Mouse (Mus musculus) CH12.LX (cell line): ENCODE measurements around the gene B4gat1. TPM values are rescaled to one million over a fixed set of nuclear protein-coding genes. Genes with fewer than 3 reads are reported as not detected.

Experiments
- DNase-seq: peaks from one replicate; pipeline ENCODE4 v3.0.0-alpha.2; 2013; ENCODE audit errors: extremely low read depth
- H3K27ac ChIP-seq: 2 replicates; pipeline ENCODE4 v1.5.1; 2012; ENCODE audit warnings: low read depth, mild to moderate bottlenecking, control low read depth, moderate library complexity; ENCODE audit not compliant: insufficient read depth
- H3K27me3 ChIP-seq: replicated peaks from 2 replicates; pipeline ENCODE3; 2012; ENCODE audit warnings: inconsistent platforms
- H3K36me3 ChIP-seq, 2 experiments: replicated peaks in 1 of 2; 2 replicates each; pipeline versions ENCODE3 to v1.6.1; 2012; ENCODE audit warnings: inconsistent platforms in 1 of 2, low read length in 1 of 2, mild to moderate bottlenecking in 1 of 2, mixed read lengths in 1 of 2, moderate library complexity in 1 of 2; ENCODE audit not compliant: control insufficient read depth in 1 of 2, insufficient read depth in 1 of 2
- H3K4me1 ChIP-seq, 2 experiments: 2 replicates each; pipeline ENCODE4 v1.6.1; 2012; ENCODE audit warnings: inconsistent platforms in 1 of 2, moderate library complexity in 1 of 2; ENCODE audit not compliant: insufficient read depth in 2 of 2, control insufficient read depth in 1 of 2
- H3K4me2 ChIP-seq: 2 replicates; pipeline ENCODE4 v1.6.1; 2012; ENCODE audit warnings: low read depth, mild to moderate bottlenecking, control low read depth; ENCODE audit not compliant: poor library complexity, insufficient read depth, severe bottlenecking
- H3K4me3 ChIP-seq, 3 experiments: fragments of 150-350 bp in 1 of 3; sonication (generic) in 1 of 3; replicated peaks in 1 of 3; 2 replicates each; pipeline versions ENCODE3 to v1.5.1; 2011 to 2012; ENCODE audit warnings: low read depth in 2 of 3, low read length in 2 of 3, mild to moderate bottlenecking in 2 of 3, moderate library complexity in 2 of 3, control low read depth in 1 of 3, improper control_type of control experiment in 1 of 3, inconsistent platforms in 1 of 3, mixed read lengths in 1 of 3; ENCODE audit not compliant: poor library complexity in 1 of 3
- H3K79me2 ChIP-seq: replicated peaks from 2 replicates; pipeline ENCODE4 v1.6.1; 2012; ENCODE audit warnings: mild to moderate bottlenecking, moderate library complexity; ENCODE audit not compliant: control insufficient read depth, poor library complexity, insufficient read depth, severe bottlenecking; ENCODE audit errors: extremely low read depth
- H3K9ac ChIP-seq: 2 replicates; pipeline ENCODE4 v1.6.1; 2012; ENCODE audit warnings: low read depth, mild to moderate bottlenecking, control low read depth, moderate library complexity; ENCODE audit not compliant: insufficient read depth
- H3K9me3 ChIP-seq: replicated peaks from 2 replicates; pipeline ENCODE3; 2012; ENCODE audit warnings: low read length, inconsistent platforms, mixed read lengths
- E2F4 ChIP-seq: IDR thresholded peaks from 2 replicates; pipeline ENCODE4 v1.6.1; 2011; ENCODE audit warnings: low read depth, low read length, improper control_type of control experiment; ENCODE audit not compliant: insufficient replicate concordance
- EP300 ChIP-seq: IDR thresholded peaks from 2 replicates; pipeline ENCODE4 v1.6.1; 2011; ENCODE audit warnings: low read length, improper control_type of control experiment
- JUND ChIP-seq: conservative IDR thresholded peaks from 2 replicates; pipeline ENCODE4 v1.6.1; 2011; ENCODE audit warnings: low read depth, low read length, improper control_type of control experiment
- MAFK ChIP-seq: IDR thresholded peaks from 2 replicates; pipeline ENCODE4 v1.6.1; 2011; ENCODE audit warnings: low read length, improper control_type of control experiment; ENCODE audit not compliant: insufficient replicate concordance
- MAX ChIP-seq: IDR thresholded peaks from 2 replicates; pipeline ENCODE4 v1.6.1; 2011; ENCODE audit warnings: low read length, improper control_type of control experiment
- MEF2A ChIP-seq: IDR thresholded peaks from 2 replicates; pipeline ENCODE4 v1.6.1; 2014; ENCODE audit warnings: low read depth, mild to moderate bottlenecking, inconsistent platforms, low read length, improper control_type of control experiment, borderline replicate concordance
- MYC ChIP-seq: IDR thresholded peaks from 2 replicates; pipeline ENCODE4 v1.6.1; 2011; ENCODE audit warnings: low read depth, mild to moderate bottlenecking, improper control_type of control experiment, low read length
- NELFE ChIP-seq: IDR thresholded peaks from 2 replicates; pipeline ENCODE4 v1.6.1; 2011; ENCODE audit warnings: low read depth, low read length, improper control_type of control experiment
- NRF1 ChIP-seq: IDR thresholded peaks from 2 replicates; pipeline ENCODE4 v1.6.1; 2014; ENCODE audit warnings: low read depth, mild to moderate bottlenecking, inconsistent platforms, low read length, improper control_type of control experiment, moderate library complexity
- PAX5 ChIP-seq: IDR thresholded peaks from 2 replicates; pipeline ENCODE4 v1.6.1; 2012; ENCODE audit warnings: low read length, inconsistent platforms, mixed read lengths
- POLR2A ChIP-seq: IDR thresholded peaks from 2 replicates; pipeline ENCODE4 v1.6.1; 2011; ENCODE audit warnings: low read depth, mild to moderate bottlenecking, improper control_type of control experiment, low read length
- POLR2AphosphoS2 ChIP-seq: IDR thresholded peaks from 2 replicates; pipeline ENCODE4 v1.6.1; 2011; ENCODE audit warnings: low read depth, low read length, improper control_type of control experiment
- SIN3A ChIP-seq: IDR thresholded peaks from 2 replicates; pipeline ENCODE4 v1.6.1; 2012; ENCODE audit warnings: low read length, improper control_type of control experiment, inconsistent platforms
- TBP ChIP-seq: conservative IDR thresholded peaks from 2 replicates; pipeline ENCODE4 v1.6.1; 2011; ENCODE audit warnings: low read depth, low read length, improper control_type of control experiment
- TCF12 ChIP-seq: IDR thresholded peaks from 2 replicates; pipeline ENCODE4 v1.6.1; 2014; ENCODE audit warnings: low read depth, mild to moderate bottlenecking, inconsistent platforms, low read length, improper control_type of control experiment
- UBTF ChIP-seq: IDR thresholded peaks from 2 replicates; pipeline ENCODE4 v1.6.1; 2012; ENCODE audit warnings: low read depth, mild to moderate bottlenecking, inconsistent platforms, low read length, improper control_type of control experiment, moderate library complexity
- USF1 ChIP-seq: IDR thresholded peaks from 2 replicates; pipeline ENCODE4 v1.6.1; 2014; ENCODE audit warnings: low read depth, mild to moderate bottlenecking, inconsistent platforms, low read length, improper control_type of control experiment
- ZC3H11A ChIP-seq: IDR thresholded peaks from 2 replicates; pipeline ENCODE4 v1.6.1; 2012; ENCODE audit warnings: low read depth, mild to moderate bottlenecking, inconsistent platforms, low read length, improper control_type of control experiment
- dilution Hi-C: fragments of 300-500 bp; cut with MboI; formaldehyde crosslinking; loops from 2 replicates; pipeline ENCODE4 v1.14.3; 2020; ENCODE audit warnings: low sequenced_read_pairs; ENCODE audit not compliant: extremely low pct_unique_long_range_greater_than_20kb, extremely low pct_ligation_motif_present
- in situ Hi-C: fragments of 300-500 bp; cut with MboI; formaldehyde crosslinking; loops from 3 replicates; pipeline ENCODE4 v1.14.3; 2019; ENCODE audit warnings: low sequenced_read_pairs, low pct_ligation_motif_present, low pct_unique_long_range_greater_than_20kb, mixed read lengths
- polyA plus RNA-seq: library from polyadenylated mRNA; unstranded; fragments of >175 nt; gene quantifications from 2 replicates; pipeline ENCODE4 v1.2.1, GENCODE M21; 2012; ENCODE audit warnings: low read depth; ENCODE audit not compliant: insufficient read length
- total RNA-seq, 2 experiments: library from RNA; depleted of rRNA; stranded (reverse); fragments of 300-350 nt in 1 of 2; fragments of >200 nt in 1 of 2; gene quantifications; 2 replicates each; pipeline ENCODE4 v1.2.3; 2012 to 2014

B4gat1 gene
- total and polyA plus RNA-seq, 3 experiments = 5.2 to 12.1 (median 6.9) TPM

- no peak overlapping the region for H3K9ac ChIP-seq
- peaks cover 45 to 74% of the 10 kb centered on the region in 2 experiments for H3K36me3 ChIP-seq
- H3K27me3 ChIP-seq = no peaks in the 10 kb centered on the region
- peaks cover 12 to 27% of the 10 kb centered on the region in 2 experiments for H3K4me1 ChIP-seq
- TF ChIP-seq NRF1 (no peak), E2F4 (no peak), MEF2A (no peak), USF1 (no peak)
- no peaks in the 10 kb centered on the region for H3K9me3 ChIP-seq
- no peak overlapping the region for H3K4me2 ChIP-seq
- H3K27ac ChIP-seq = no peak overlapping the region
- peaks cover 11% of the 10 kb centered on the region for H3K79me2 ChIP-seq
- DNase-seq = no peak
- dilution Hi-C loops = no loop called here
- H3K4me3 ChIP-seq = no peak overlapping the region
- in situ Hi-C loops = no loop called here
Observed at GRCm38 (mm10) chr19:5045531-5045930, 6.9 kb downstream of the B4gat1 start.

GRCm38 (mm10) chr19:5048138-5049056 is 9.8 kb downstream of the B4gat1 start:
- Histone ChIP-seq H3K4me1 (peaks cover 9 to 13% of the 10 kb centered on the region in 2 experiments), H3K27ac (no peak overlapping the region), H3K4me3 (no peak overlapping the region), H3K9ac (no peak overlapping the region), H3K79me2 (no peaks in the 10 kb centered on the region), H3K9me3 (no peaks in the 10 kb centered on the region), H3K4me2 (no peak overlapping the region), H3K27me3 (no peaks in the 10 kb centered on the region)
- no peak for DNase-seq
- in situ Hi-C loops = no loop called here
- dilution Hi-C loops = no loop called here
- no peak for TF ChIP-seq MYC
- no peak for TF ChIP-seq TBP
- TF ChIP-seq TCF12 = no peak
- TF ChIP-seq UBTF = no peak
- TF ChIP-seq MAX = no peak
- no peak for TF ChIP-seq JUND
- TF ChIP-seq PAX5 = no peak
- no peak for TF ChIP-seq ZC3H11A
- TF ChIP-seq NRF1 = no peak
- no peak for TF ChIP-seq POLR2A
- TF ChIP-seq POLR2AphosphoS2 = no peak
- no peak for TF ChIP-seq USF1
- TF ChIP-seq EP300 = no peak
- no peak for TF ChIP-seq SIN3A
- no peak for TF ChIP-seq MAFK
- TF ChIP-seq E2F4 = no peak
- TF ChIP-seq NELFE = no peak
- TF ChIP-seq, all 38 proteins: peak for 0
- H3K36me3 ChIP-seq = peaks cover 42 to 91% of the 10 kb centered on the region in 2 experiments
